Mouse (Mus musculus) v-Abl transformed pro-B cells (cell line): ENCODE measurements around the gene Dusp23.

ENCODE experiments used
- in situ Hi-C, 2 experiments: fragments of 400-800 bp; cut with MboI; formaldehyde crosslinking; loops; one replicate each; pipeline ENCODE4 v1.15.1; 2025; ENCODE audit not compliant: unreplicated experiment in 2 of 2

The Dusp23 gene

DNA sequence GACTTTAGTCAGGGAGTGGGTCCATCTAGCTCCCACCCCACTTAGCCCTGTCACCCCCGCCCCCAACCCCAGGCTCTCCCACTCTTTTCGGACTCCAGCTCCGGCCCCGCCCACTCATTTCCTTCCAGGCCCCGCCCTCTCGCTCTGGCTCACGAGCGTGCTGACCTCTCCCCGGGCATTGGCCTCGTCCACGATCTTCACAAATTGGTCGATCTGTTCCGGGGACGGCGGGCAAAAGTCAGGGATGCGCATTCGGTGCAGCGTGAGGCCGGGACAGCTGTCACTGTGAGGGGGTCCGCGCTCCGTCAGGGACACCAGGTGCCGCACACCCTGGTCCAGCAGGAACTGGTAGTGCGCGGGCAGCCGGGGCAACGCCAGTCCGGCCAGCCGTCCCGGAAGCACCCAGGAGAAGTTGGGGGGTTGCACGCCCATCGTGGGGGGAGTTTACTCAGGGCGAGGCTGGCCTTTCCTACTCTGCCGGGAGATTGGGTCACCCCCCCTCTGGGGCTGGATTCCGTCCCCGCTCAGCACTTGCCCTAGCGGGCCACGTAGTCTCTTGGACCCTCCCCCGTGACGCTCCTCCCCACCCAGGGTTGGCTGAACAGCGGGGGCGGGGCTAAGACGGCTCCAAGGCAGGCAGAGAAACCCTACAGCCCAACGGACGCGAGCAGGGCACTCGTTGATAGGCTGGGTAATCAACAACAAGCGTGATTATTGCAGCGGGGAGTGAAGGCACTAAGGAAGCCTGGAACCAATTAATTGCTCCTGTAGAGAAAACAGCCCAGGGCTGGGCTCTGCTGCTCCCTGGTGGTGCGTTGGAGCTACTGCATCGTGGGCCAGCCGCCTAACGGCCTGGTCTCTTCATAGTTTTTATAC is at the start of gene Dusp23:
Gene Dusp23, minus strand, starts transcription at position 512 of the 876 bp plus-strand sequence.
- in situ Hi-C loops = loop anchor here (5.0 to 25.0 kb wide), 4 partner anchors 105 to 1830 kb away; no protein-coding TSS in a partner anchor

DNA sequence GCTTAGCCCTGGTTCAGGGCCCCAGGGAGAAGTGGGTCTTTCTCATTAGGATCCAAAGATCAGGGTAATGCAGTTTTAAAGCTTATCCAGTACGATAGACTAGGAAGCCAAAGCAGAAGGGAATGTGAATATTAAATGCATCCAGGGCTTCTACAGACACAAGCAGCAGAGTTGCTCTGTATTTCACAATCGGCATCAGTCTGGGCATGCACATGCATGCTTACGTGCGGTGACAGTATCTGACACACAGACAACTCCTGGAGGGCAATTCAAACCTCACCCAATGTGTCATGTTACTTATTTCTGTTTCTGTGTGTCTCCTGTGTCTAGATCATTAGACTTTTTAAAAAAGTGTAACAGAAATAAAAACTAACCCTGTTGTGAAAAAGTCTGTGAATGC is 48.0 kb upstream of the Dusp23 start:
- in situ Hi-C loops = no loop called here

GRCm38 (mm10) chr1:172670716-172671115 is 38.0 kb upstream of the Dusp23 start:
- in situ Hi-C loops = no loop called here

GRCm38 (mm10) chr1:172667597-172667996 is 34.8 kb upstream of the Dusp23 start:
- in situ Hi-C loops = no loop called here

DNA sequence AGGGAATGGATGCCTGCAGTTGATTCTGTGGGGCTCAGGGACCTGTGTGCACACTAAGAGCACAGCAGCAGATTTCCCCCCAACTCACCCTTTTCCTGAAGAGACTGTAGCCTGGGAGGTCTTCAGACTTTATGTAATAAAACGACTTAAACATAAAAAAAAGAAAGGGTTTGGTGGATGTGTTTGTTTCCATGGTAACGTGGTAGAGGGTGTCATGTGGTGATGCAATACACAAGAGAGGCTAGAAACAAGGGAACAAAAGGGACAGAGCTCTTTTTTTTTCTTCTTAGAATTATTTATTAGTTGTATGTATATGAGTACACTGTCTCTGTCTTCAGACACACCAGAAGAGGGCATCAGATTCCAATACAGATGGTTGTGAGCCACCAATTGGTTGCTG is 32.7 kb upstream of the Dusp23 start:
- in situ Hi-C loops = no loop called here

DNA sequence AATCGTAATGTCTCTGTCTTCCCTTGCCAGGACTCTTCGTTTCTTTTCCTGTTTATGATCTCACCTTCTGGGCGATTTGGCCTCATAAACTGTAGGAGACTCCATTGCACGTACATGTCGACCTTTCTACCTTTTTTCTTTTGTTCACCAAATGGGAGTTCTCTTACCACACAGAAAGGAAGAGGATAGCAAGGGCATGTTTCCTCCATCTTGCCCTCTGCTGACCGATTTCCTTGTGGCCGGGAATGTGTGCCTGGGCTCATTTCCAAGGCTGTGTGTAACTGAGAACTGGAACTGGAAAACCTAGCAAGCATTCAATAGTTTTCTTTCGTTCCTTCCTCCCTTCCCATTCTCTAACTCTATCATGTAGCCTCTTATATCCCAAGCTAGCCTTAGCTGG is 26.9 kb upstream of the Dusp23 start:
- in situ Hi-C loops = no loop called here

- in situ Hi-C loops = no loop called here
Measured at GRCm38 (mm10) chr1:172657266-172657665, 24.5 kb upstream of the Dusp23 start.

- in situ Hi-C loops = no loop called here
Measured at GRCm38 (mm10) chr1:172653900-172654299, 21.1 kb upstream of the Dusp23 start.

DNA sequence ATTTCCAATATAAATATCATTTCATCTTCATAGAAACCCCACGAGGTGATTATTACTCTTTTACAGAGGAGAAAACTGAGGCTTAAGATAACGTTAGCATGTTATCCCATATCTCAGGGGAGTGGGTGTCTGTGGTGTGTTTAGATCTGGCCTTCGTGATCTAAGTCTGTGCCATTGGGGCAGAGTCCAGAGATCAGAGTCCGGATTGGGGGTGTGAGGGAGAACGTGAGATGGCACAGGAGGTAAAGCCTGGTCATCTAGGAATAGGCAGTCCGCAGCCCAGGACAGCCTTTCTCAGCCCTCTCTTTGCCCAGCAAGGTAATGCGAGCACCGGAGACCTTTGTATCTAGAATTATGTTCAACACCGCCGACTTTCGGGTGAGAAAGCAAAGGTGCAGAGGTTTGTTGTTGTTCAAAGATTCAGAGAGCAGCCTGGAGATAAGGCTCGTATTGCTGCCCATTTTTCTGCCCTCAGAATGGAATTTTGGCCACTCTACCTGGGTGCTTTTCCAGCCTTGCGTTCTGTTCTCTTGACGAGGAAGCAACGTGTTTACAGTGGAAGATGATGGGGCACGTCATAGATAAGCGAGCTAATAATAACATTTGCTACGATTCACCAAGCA is 19.4 kb upstream of the Dusp23 start:
- in situ Hi-C loops = no loop called here

DNA sequence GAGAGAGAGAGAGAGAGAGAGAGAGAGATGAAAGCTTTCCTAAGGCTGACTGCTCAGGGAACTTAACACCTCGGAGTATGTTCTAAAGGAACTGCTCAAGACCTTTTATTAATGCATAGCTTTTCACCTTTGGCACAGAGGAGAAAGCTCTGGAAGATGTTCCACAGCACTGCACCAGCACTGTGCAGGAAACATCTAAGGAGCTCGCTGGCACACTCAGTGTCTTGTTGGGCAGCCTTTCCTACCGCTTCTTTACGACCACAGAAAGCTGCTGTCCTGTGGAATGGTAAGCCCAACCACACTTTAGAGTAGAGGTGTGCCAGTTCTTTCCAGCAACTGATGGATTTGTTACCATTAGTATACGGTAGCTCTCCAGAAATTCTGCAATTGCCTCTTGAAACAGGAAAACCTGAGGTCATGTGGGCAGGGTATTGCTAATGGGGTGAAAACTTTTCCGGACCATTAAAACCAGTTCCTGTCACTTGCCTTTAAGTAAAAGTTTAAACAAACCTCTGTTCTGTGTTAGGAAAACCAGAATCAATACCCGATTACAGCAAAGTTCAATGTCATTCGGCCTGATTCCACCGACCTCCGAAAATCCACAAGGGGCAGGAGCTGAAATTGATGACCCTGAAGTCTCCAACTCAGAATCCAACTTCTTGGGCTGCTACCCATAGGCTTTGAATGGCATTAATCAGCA is 18.7 kb upstream of the Dusp23 start:
- in situ Hi-C loops = no loop called here

GRCm38 (mm10) chr1:172650519-172651287 is 17.9 kb upstream of the Dusp23 start:
- in situ Hi-C loops = no loop called here

DNA sequence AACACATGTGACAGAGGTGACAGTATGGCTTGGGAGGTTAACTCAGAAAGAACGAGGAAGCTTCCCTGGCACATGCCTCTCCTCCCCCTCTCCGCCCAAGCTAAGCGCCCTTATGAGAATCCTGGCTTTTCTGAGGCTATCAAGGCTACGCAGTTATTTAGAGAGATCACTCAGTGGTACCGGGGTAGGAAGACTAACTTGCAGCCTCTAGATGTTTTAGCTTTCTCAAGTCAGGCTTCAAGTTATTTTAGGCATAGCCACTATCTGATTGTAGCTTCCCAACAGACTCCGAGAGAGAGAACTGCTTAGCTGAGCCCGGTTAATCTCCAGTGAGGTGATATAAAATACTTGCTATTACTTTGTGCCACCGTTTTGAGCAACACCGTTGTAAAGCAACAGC is 16.6 kb upstream of the Dusp23 start:
- in situ Hi-C loops = loop anchor here in 1 of 2 experiments (25.0 kb wide), 1 partner anchor 1813 kb away; no protein-coding TSS in a partner anchor

- in situ Hi-C loops = loop anchor here in 1 of 2 experiments (25.0 kb wide), 1 partner anchor 1815 kb away; no protein-coding TSS in a partner anchor
Measured at GRCm38 (mm10) chr1:172647236-172647635, 14.5 kb upstream of the Dusp23 start.

DNA sequence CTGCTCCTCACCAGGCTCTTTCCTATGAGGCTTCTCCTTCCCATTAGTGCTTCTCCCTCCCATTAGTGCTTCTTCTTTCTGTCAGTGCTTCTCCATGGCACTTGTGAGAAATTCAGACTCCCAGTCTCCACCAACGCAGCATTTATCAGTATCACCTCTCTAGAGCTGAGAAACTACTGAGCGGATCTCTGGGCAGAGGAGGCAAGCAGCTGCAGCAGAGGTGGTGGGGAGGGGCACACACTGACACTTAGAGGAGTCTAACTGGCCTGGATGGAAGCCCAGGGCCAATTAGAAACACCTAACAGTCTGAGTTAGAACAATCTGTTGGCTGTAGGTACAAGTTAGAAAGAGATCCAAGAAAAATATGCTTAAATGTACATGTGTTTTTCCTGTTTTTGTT is 6.0 kb upstream of the Dusp23 start:
- in situ Hi-C loops = loop anchor here (5.0 to 25.0 kb wide), 3 partner anchors 226 to 1824 kb away; no protein-coding TSS in a partner anchor

DNA sequence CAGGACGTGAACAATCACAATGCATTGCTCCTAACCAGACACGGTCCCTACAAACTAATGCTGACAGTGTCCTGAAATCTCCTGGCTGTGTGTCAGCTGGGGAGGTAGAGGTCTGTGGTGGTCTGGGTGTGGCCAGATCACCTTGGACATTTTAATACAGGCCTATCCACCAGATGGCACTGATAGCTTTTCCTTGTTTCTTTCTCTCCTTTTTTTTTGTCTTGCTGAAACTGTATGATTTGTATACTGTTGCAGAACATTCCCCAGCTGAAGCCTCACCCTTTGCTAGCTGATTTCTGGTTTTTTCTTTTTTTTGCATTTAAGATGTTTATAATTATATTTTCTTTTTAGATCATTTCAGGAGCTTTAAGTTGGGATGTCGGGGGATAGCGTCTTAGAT is 5.0 kb upstream of the Dusp23 start:
- in situ Hi-C loops = loop anchor here (5.0 to 25.0 kb wide), 3 partner anchors 226 to 1824 kb away; no protein-coding TSS in a partner anchor

- in situ Hi-C loops = loop anchor here (5.0 to 25.0 kb wide), 3 partner anchors 224 to 1826 kb away; no protein-coding TSS in a partner anchor
Measured at GRCm38 (mm10) chr1:172636266-172636665, 3.5 kb upstream of the Dusp23 start.

GRCm38 (mm10) chr1:172635258-172635657 is 2.5 kb upstream of the Dusp23 start:
- in situ Hi-C loops = loop anchor here (5.0 to 25.0 kb wide), 3 partner anchors 223 to 1827 kb away; no protein-coding TSS in a partner anchor

GRCm38 (mm10) chr1:172634136-172634535 is 1.4 kb upstream of the Dusp23 start:
- in situ Hi-C loops = loop anchor here (5.0 to 25.0 kb wide), 4 partner anchors 107 to 1828 kb away; no protein-coding TSS in a partner anchor

- in situ Hi-C loops = loop anchor here (5.0 to 25.0 kb wide), 4 partner anchors 104 to 1831 kb away; no protein-coding TSS in a partner anchor
Measured at GRCm38 (mm10) chr1:172631721-172632120, 1.0 kb downstream of the Dusp23 start.

DNA sequence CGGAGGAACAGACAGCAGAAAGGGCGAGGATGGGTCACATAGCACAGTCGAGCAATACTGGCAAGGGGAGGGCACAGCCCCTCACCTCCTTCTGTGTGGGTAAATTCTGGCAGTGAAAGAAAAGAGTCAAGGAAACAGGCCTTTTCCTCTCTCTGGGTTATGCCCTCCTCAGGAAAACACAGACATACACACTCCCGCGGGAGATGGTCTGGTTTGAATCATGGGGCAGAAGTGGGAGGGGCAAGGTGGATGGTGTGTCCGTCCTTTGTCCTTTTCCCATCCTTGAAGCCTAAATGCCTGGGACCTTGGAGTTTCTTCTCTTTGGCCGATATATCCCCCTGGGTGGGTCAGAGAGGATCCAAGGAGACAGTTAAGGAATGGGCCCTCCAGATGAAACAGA is 2.9 kb downstream of the Dusp23 start:
- in situ Hi-C loops = loop anchor here (5.0 to 25.0 kb wide), 5 partner anchors 103 to 1832 kb away; no protein-coding TSS in a partner anchor
